Mouse (Mus musculus) left cerebral cortex, postnatal 10 days (tissue): Measurements from ENCODE around the gene Ghrl. TPM values are rescaled to one million over a fixed set of nuclear protein-coding genes. Genes with fewer than 3 reads are reported as not detected.
A peak's percentile ranks its signal among the peaks of the same experiment; 100 is the strongest.
"Not testable (repeated sequence)": the region's sequence is repeated elsewhere in the genome, so short reads cannot be mapped to it uniquely, and the experiment has no call there.

Experiments
- DNase-seq, 2 experiments: peaks; one replicate each; pipeline ENCODE4 v3.0.0; 2021 to 2022; ENCODE audit warnings: low spot score in 2 of 2, mixed read lengths in 1 of 2; ENCODE audit errors: extremely low spot score in 1 of 2
- intact Hi-C: fragments of 180-260 bp; cut with DNase I; formaldehyde crosslinking; loops from one replicate; pipeline ENCODE4 v1.15.1; 2025
- total RNA-seq, 2 experiments: library from RNA; stranded (reverse); gene quantifications; 2 replicates each; pipeline ENCODE4 v1.2.3; 2021

The Ghrl gene
- total RNA-seq: not detected

DNA sequence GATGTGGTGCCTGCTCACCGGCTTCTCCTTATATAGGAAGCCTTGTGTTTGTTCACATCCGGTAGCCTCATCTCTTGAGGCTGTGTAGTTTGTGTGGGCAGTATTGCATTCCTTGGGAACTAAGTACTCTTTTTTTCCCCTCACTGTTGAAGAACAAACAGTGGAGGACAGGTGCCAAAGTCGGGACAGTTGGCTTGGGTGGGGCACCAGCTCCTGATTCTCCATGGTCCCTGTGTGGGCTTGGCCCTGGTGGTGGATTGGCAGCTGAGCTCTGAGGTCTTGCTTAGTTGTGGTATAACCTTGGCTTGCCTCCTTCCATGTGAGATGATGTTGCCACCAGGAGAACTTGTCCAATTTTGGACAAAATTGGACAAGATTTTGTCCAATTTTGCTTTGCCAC is at the start of gene Ghrl:
Gene Ghrl, minus strand, starts transcription at position 3 of the 400 bp plus-strand sequence.
- intact Hi-C loops: no loop called here
- no peak for DNase-seq

DNA sequence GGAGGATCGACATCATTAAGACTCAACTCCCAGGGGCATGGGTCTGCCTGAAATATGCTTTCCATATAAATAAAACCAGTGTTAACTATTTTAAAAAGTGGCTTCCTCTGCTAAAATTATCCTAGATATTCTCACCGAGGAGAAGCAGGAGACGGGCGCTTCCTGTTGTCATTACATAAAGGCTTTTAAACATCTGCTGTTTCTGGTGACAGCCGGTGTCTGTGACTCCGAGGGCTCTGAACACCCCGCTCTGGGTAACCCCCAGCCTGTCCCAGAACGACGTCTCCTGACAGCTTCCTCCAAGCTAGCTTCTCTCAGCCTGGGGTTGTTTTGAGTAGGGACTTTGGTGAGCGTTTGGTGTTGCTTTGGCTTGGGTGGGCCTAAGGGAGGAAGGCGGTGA is 49.1 kb upstream of the Ghrl start:
- DNase-seq: no peak
- intact Hi-C loops: no loop called here

- intact Hi-C loops: loop anchor here (5.0 kb wide), 1 partner anchor 311 kb away; no protein-coding TSS in a partner anchor
- peak; percentile 57 to 58 for DNase-seq
Observed at GRCm38 (mm10) chr6:113761644-113762043, 42.0 kb upstream of the Ghrl start.

DNA sequence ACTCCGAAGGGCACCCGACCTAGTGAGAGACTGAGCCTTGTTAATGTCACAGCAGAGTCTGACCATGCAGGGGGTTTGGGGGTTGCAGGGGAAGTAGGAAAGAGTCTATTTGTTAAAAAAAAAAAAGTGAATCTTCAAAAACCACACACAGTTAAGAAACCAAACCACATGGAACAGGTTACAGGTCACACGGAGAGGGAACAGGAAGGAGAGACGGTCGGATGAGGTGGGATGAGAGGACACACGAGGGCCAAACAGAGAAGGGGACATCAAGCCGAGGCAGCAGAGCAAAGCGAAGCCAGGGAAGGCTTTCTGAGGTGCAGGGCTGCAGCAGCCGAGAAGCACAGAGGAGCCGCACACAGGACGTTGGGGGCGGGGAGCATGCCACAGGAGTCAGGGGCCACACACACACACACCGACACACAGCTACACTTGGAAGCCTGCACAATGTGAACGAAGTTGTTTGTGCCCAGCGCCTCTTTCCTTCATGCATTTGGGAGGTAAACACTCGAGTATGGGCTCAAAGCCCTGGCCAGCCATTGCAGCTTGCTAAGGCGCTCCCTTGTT is 29.5 kb upstream of the Ghrl start:
- no peak for DNase-seq
- intact Hi-C loops: no loop called here

DNA sequence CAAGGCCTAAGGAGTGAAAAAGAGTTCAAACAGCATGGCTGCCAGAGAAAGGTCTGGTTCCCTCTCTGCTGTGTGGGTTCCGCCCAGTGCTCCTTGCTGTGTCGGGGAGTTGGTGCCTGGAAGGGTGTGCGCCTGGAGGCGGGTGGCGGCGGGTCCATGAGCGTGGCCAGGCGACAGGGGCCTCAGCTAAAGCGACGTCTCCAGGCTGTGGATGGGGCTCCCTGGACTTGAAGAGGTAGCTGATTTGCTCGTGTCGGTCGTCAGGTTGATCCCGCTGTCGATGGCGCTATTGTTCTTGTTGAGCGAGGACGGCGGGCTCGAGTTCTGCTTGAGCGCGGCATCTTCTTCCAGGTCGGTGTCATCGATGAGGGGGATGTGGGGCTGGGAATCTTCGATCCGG is 28.7 kb upstream of the Ghrl start:
- intact Hi-C loops: no loop called here
- DNase-seq: no peak

- intact Hi-C loops: no loop called here
- DNase-seq: no peak
Observed at GRCm38 (mm10) chr6:113747284-113747683, 27.6 kb upstream of the Ghrl start.

DNA sequence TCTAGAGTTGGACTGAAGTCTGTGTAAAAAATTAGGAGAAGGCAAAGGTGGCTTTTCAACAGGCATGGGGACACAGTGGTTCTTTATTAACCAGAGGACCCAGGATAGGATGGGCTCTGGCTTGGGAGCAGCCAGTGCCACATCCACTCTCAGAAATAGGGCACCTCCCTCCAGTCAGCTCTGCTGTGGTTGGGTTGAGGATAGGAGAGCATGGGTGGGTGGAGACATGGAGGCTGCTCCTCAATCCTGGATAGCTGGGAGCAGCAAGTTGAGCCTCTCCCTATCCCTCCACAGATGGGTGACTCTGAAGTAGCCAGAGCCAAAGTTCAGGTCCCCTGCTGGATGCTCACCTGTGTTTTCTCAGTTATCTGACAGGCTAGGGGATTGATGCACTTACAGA is 25.4 kb upstream of the Ghrl start:
- DNase-seq: no peak
- intact Hi-C loops: no loop called here

GRCm38 (mm10) chr6:113743111-113743510 is 23.4 kb upstream of the Ghrl start:
- DNase-seq: no peak

GRCm38 (mm10) chr6:113742321-113742720 is 22.6 kb upstream of the Ghrl start:
- intact Hi-C loops: no loop called here
- DNase-seq: no peak

More at GRCm38 (mm10) chr6:113743111-113743510, 23.4 kb upstream of the Ghrl start:
- intact Hi-C loops: no loop called here

- intact Hi-C loops: no loop called here
- no peak for DNase-seq
Observed at GRCm38 (mm10) chr6:113741425-113741824, 21.7 kb upstream of the Ghrl start.

GRCm38 (mm10) chr6:113740236-113741217 is 20.8 kb upstream of the Ghrl start, which contains the start of gene Sec13:
Sec13 (minus strand) TSS chr6:113740743.
- intact Hi-C loops: no loop called here

DNA sequence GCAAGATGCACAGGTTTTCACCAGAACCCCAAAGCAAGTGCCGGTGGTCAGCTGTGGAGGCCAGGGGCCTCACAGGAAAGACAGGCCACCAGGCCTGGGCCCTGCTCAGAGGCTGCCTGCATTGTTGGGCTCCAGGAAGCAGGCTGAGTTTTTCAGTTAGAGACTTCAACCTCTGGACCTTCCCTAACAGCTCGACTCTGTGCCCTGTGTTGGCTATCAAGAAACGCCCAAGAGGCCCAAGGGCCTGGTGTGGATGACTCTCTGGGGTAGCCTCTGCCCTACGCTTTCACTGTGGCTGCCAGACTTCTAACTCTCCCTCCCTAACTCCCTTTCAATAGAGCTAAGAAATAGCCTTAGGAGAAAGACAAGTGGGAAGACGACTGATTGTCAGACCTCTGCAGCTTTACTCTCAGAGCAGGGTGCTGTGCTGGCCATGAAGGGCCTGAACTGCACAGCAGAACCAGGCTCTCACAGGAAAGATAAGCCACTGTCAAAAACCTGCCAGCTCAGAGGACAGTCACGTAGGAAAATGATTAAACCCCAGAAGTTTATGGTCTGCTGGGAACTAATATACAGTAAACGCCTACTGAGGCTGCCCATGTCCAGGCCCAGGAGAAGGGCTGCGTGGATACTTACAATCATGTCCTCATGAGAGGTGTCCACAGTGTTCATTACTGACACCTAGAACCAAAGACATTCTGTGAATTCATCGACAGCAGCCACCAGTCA is 17.8 kb upstream of the Ghrl start:
- DNase-seq: no peak
- intact Hi-C loops: no loop called here

More at GRCm38 (mm10) chr6:113740236-113741217, 20.8 kb upstream of the Ghrl start, which contains the start of gene Sec13:
- peak; percentile 89 to 91 for DNase-seq

DNA sequence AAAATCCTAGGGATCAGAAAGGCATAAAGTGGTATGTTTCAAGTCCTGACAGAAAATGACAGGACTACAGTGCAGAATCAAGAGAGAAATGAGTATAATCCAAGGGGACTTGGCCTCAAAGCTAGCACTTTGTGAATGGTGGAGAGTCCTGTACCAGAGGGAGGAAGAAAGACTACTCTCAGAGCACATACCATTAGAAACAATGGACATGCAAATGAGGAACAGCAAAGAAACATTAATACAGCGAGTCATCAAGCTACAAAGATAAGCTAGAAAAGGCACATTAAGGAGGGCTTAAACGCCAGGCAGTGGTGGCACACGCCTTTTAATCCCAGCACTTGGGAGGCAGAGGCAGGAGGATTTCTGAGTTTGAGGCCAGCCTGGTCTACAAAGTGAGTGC is 11.6 kb upstream of the Ghrl start:
- DNase-seq: no peak
- intact Hi-C loops: no loop called here

DNA sequence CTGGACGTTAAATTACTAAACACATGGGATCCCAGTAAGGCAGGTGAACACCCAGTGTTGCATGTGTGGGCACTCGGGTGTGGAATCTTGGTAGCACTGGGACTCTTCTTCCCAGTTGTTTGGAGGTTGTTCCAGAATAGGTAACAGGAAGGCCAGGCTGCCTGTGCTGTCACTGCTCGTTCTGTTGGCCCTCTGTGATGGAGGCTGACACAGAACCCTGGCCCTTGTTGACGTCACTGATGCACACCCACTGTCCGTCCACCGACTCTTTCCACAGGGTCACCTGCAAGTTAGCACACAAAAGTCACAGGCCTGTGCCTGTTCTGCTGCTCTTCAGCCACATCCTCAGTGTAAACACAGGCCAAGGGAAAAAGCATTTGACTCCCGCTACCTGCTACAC is 8.5 kb upstream of the Ghrl start:
- intact Hi-C loops: no loop called here
- no peak for DNase-seq

- intact Hi-C loops: no loop called here
- DNase-seq: no peak
Observed at GRCm38 (mm10) chr6:113721061-113721460, 1.4 kb upstream of the Ghrl start.

DNA sequence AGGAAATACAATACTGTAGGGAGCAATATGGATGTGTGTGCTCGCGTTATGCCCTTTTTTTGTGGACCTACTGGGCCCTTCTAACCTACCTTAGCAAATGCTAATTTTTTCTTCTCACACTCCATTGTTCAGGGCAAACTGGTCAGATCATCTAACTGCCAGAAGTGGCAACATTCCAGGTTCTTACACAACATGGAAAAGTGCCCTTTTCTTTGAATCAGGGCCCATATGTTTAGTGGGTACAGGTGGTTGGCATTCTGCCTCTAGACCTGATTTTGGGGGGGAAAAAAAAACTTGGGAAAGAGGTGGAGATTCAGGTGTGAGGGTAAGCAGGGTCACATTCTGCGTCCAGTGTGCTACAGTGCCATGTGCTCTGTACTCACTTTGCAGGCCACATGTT is 2.1 kb downstream of the Ghrl start:
- intact Hi-C loops: no loop called here
- DNase-seq: no peak

DNA sequence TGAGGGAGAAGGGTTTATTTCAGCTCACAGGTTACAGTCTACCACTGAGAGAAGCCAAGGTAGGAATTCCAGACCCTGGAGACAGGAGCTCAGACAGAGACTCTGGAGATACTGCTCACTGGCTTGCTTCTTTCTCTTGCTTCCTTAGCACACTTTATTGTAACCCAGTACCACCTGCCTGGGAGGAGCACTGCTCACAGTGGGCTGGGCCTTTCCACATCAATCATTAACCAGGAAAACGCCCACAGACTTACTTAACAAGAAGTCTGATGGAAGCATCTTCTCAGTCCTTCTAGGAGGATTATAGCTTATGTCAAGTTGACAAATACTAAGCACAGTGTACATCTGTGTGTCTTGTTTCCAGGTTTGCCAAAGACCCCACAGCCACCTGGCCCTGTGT is 4.9 kb downstream of the Ghrl start:
- DNase-seq: no peak
- intact Hi-C loops: no loop called here

DNA sequence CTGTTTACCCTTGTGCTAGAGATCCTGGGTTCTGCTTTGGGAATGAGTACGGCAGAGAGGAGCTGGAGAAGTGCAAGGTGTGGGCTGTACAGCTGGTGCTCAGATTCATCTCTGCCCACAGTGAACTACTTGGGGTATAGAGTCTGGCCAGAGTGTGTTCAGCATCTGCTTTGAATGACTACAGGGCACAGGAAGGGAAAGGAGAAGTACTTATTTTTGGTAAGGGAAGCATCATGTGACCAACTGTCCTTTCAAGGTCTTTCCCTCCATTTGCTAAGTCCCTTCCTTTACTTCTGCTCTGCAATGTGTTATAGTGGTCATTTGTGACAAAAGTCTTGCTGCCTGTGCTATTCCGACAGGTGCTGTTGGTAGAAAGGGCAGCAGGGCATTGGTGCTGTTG is 5.4 kb downstream of the Ghrl start:
- intact Hi-C loops: no loop called here
- no peak for DNase-seq

- DNase-seq, intact Hi-C loops: not testable (repeated sequence)
Observed at GRCm38 (mm10) chr6:113713389-113713788, 6.3 kb downstream of the Ghrl start.
